Mouse (Mus musculus): ENCODE measurements around the gene Trio.

DNA sequence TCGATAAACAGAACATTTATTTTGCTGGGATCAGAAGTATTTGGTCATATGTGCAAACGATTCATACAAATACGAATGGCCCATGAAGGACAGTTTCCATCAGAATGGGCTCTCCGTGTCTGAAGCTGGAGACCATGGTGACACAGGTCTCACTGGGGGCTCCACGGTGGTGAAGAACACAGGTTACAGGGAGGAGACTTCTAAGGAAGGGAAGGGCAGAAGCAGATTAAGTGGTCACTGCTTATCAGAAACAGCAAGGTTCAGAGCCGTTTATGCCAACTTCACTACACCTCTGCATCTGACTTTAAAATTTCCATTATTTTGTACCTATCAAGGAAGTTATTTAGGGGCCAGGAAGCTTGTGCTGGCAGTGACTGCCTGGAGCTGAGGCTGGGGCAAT lies 161.3 kb downstream of the Trio start:
- TF ChIP-seq GATA1 (IDR thresholded peaks at IDR 0.05; ENCODE audit: low read length) (no peak), TAL1 (IDR thresholded peaks at IDR 0.05; ENCODE audit: low read length) (no peak)
